Mouse (Mus musculus): ENCODE measurements at regions not wholly inside any gene's neighbourhood (a gene's known extent, or its start where the extent isn't known, plus 50 kb on each side); places are given as distances from the start of the nearest gene placed in this dataset.

DNA sequence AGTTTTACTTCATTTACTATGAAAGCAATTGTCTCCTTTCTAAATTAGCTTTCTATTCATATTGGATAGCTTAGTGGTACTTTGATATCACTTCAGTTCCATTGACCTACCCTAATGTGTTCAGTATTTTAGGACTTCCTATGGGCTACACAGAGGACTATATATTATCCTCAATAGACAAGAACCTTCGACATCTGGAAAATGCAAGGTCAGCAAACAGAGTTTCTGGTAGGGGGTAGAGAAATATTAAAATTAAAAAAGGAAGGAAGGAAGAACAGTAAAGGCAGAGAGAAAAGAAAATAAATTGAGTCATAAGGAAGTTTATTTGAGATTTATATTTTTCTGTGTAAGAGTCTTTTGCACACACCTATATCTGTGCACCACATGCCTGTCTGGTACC is 107.4 kb upstream of the Insig1 start:
- no peak for DNase-seq (ENCODE audit: low spot score)

DNA sequence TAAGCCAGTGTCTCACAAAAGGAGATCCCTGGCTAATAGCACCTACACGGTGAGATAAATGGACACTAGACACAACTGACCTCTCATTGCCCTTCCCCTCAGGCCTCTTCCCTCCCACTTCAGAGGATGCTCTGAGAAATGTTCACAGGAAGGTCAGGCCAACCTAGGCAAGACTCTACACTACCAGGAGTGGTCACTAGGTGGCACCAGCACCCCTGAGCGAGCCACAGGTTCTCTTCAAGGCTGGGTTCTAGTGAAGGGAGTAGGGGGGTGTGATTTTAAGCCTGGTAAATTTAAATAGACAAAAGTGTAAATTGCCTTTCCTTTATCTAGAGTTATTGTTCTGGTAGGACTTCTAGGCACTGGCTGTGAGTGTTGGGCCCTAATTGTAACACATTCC is 76.0 kb upstream of the Insig1 start:
- DNase-seq (ENCODE audit: low spot score), result peak; percentile 81

DNA sequence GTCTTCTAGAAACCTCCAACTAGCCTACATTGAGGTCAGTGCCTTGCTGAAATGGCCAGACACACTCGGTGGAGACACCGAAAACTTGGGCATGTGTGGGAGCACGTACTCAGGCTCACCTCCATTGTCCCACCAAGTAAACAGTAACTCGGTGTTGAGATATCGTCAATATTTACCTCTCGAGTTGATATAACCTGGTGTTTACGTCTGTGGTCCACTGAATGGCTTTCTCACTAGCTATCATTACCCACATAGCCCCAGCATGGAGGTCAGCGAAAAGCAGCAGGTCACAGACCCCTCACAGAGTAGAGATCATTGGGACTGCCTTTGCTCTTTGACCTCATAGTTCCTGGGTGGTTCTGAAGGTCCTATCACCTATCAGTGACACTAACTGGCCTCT is 73.4 kb upstream of the Insig1 start:
- DNase-seq (ENCODE audit: low spot score), result no peak

DNA sequence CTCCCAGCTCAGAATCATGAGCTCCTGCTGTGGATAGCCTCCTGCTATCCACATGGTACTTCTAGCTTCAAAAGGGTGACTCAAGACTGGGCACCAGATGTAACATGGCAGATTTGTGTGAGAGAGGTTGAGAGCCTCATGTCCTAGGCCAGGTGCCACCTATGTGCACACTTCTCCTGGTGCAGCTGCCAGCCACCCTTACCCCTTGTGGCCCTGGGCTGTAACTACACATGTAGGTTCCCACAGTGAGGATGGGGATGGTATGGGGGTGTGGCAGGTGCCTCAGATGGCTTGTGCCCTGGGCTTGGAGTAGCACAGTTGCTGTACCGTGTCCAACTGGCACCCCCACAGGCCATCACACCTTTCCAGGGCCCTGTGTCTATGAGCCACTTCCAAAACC is 68.2 kb upstream of the Insig1 start:
- no peak for DNase-seq (ENCODE audit: low spot score)

DNA sequence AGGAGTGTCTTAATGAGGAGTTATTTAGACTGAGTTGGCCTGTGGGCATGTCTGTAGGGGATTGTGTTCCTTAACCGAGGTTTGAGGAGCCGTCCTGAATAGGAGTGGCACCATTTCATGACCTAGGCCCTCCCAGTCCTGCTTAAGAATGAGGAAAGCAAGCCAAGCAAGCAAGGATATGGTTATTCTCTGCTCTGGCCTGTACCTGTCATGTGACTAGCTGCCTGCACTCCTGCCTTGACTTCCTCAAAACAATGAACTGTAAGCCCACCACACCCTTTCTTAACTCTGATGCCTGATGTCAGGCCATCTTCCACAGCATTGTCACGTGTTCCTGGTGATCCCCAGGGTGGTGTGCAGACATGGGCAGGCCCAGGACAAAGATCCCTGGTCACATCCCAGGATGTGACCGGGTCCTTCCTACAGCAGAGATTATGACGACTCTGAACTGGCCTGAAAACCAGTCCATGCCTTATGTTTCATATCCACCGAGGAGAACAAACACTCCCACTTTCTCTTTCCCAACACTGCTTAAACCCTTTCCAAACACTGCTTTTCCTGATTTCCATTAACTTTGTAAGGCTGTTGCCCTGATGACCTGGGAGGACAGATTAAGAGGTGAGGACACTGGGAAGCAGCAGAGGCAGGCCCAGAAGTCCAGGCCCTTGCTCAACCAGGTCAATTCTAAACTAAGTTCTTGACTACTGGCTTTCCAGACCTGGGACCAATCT is 67.2 kb upstream of the Insig1 start:
- DNase-seq (ENCODE audit: low spot score), result no peak

DNA sequence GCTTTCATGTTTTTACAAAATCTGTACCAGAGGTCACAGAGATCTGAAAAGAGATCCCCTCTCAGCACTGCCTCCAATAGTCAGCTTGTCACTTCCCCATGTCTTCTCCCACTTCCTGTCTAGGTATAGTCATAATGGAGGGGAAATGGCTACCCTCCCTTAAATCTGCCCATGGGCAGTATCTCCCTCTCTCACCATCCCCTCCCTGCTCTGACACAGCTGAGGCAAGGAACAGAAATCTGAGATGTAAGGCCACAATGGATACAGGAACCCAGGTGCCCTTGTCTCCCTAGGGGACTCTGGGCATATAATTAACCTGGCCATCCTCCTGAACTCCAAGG is 66.7 kb upstream of the Insig1 start:
- no peak for DNase-seq (ENCODE audit: low spot score)

DNA sequence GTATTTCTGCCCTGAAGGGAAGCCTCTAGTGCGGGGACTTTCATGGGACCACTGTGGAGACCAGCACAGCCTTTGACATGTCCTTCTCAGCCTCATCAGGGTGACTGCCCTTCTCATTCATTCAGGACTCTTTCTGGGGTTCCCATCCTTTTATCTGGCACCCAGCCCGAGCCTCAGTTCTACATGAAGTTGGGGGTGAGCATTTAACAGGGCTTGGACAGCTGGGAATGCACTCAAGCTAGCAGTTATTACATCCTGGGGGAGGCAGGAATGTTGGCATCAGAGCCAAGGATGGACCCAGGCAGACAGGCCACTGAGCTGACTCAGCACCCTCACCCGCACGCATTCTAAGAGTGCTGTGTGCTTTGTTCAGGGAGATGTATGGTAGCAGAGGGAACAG is 61.8 kb upstream of the Insig1 start:
- no peak for DNase-seq (ENCODE audit: low spot score)

DNA sequence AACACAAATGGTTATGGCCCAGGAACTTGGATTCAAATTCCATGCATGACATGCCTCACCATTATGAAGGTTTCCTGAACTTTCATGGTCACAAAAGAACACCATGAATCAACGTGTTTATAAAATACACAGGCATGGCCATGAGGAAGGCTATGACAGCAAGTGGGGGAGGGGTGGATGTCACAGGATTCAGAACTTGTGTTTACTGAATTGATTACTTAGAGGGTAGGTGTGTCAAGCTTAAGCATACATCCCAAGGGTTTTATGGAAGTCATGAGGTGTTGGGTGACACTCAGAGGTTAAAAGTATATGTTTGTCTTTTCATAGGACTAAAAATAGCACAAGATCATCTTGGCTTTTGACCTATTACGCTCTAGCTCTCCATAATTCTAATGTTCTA is 61.3 kb upstream of the Insig1 start:
- no peak for DNase-seq (ENCODE audit: low spot score)

DNA sequence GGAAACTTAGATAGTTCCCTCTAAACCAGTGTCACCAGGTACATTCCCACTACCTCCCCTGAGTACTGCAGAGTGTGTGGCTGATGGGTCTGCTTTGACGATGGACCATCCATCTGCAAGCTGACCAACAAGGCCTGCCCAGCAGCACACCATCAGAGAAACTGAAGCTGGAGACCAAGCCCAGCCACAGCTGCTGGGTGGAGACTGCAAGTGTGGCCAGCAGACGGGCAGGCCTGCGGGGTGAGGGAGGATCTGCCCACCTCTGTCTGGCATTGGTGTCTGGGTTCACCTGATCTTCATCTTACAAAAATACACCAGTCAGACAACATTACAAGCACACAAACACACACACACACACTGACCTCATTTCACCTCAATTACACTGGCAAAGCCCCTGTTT is 60.6 kb upstream of the Insig1 start:
- DNase-seq (ENCODE audit: low spot score), result no peak

DNA sequence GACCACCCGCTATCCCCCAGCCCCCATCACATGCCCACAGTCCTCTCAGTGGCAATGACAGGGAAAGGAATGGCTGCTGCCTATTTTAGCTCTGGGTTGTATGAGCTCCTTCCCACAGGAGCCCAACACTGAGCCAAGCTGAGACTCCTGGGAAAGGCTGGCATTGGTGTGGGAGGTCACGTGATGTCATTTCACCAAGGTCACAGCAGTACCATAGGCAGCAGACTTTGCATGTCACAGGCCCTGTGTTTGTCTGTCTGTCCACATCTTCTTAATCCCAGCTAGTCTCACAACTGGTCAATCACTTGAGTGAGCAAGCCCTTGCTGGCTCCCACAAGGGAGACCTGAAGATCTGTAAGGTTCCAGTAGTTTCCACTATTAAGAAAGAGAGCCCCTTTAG is 58.7 kb upstream of the Insig1 start:
- DNase-seq (ENCODE audit: low spot score), result no peak

DNA sequence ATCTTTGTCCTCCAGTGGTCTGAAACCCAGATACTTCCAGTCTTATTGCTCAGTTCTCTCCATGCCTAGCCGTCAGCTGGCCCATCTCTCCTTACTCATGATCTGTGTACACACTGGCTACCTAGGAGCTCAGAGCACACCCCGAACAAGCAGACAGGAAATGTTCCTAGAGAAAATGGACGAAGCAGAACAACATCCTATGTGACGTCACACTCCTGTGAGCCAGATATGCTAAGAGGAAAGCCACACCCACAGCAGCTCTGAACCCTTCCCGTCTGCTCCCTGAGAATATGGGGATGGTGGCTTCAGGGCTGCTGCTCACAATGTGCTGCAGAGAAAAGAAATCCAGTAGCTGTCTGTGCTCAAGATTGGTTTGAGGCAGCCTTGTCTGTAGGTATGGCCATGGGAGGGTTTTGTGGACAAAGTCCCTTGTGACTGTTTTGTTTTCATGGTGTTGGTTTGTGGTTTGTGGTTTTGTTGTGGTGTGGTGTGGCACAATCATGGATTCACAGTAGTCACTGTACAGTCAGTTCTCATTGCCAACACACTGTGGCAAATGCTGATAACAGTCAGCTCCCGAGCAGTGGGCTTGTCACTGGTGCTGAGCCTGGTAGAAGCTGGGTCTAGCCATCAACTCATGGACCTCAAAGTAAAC is 57.4 kb upstream of the Insig1 start:
- no peak for DNase-seq (ENCODE audit: low spot score)

DNA sequence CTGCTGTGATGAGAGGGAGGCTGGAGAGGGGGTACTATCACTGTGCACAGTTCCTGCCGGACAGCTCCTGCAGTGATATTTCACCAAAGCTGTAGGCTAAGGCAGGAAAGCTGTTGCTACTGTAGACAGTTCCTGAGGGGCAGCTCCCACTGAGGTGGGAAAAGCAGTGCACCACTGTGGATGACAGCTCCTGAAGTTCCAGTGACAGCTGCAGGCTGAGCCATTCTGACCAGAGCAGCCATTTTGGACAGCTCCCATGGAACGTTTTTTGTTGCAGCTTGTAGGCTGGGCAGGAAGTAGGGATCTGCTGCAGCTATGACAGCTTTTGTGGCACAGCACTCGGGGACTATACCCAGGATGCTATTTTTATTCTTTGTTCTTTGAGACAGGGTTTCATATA is 51.3 kb upstream of the Insig1 start:
- no peak for DNase-seq (ENCODE audit: low spot score)
